14 mouse cellular contexts compared by ENCODE assay signal in the genomic region with DNA sequence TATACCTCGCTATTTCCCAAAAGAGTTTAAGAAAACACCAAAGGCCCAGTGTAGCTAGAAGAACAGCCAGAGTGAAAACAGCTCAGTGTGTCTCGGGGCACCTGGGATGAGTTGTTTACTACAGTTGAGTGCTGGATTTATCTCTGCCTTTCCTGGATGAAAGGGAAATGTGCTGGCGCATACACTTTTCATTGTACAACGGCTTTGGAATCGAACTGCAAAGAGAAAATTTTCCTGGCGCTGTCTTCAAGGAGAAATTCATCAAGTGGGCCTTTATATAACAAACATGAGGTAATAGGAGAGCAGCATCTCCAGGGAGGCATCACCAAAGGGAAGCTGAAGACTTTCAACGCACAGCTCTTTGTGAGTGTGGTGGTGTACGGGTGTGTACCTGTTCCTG. TPM values are rescaled to one million over a fixed set of nuclear protein-coding genes. Genes with fewer than 3 reads are reported as not detected.
DNase-seq lines count a peak whose midpoint lies in the region; ATAC-seq and TF ChIP-seq lines count a peak whose summit lies in the region.
"Had no signal": no experiment of that assay in that cellular context is flagged by ENCODE, and none has a peak within 500 bp of the region (broad histone marks: within the 10 kb centered on the region; RNA-seq: fewer than 3 reads in every experiment).

No protein-coding gene starts in this region.

- no peaks in the 10 kb centered on the region for H3K9me3 ChIP-seq in intestine, embryonic 15.5 days
- H3K9me3 ChIP-seq: forebrain, embryonic 12.5 days had no signal

- H3K9ac ChIP-seq in intestine, embryonic 15.5 days, result no peak overlapping the region
- H3K9ac ChIP-seq: forebrain, embryonic 12.5 days; hindbrain, embryonic 14.5 days had no signal

- ATAC-seq in intestine, embryonic 15.5 days, result no peak
- no peak for ATAC-seq in granulocyte monocyte progenitor cell, adult 5-6 weeks (replicated peaks; ENCODE audit: poor library complexity, severe bottlenecking)

- 53% methylated on average over 8 of the region's 8 CpGs for WGBS in intestine, embryonic 15.5 days

- no peaks in the 10 kb centered on the region for H3K27me3 ChIP-seq in intestine, embryonic 15.5 days (replicated peaks)
- H3K27me3 ChIP-seq: forebrain, embryonic 12.5 days had no signal

- DNase-seq in cerebellum, adult 9-10 months, result peak; percentile 31
- DNase-seq in cerebellum, adult 9-11 months, result no peak
- no peak for DNase-seq in left cerebral cortex, adult 2 months (ENCODE audit: extremely low spot score in 1 of 2, low spot score in 2 of 2)
- no peak for DNase-seq in left cerebral cortex, adult 18-20 months (ENCODE audit: low spot score in 2 of 2)
- DNase-seq in lung, postnatal 25 days (ENCODE audit: low spot score), result peak; percentile 58
- no peak for DNase-seq in cerebellum, adult 18-20 months
- DNase-seq: B cell, adult 2 months; gastrocnemius, postnatal 36 days; layer of hippocampus, postnatal 36 days had no signal

- intact Hi-C loops in left cerebral cortex, adult 2 months (cut with DNase I), result no loop called here

- TF ChIP-seq CTCF in left cerebral cortex, adult 2 months (IDR thresholded peaks at IDR 0.05), result no peak

- no peaks in the 10 kb centered on the region for H3K36me3 ChIP-seq in intestine, embryonic 15.5 days
- H3K36me3 ChIP-seq: forebrain, embryonic 12.5 days had no signal

- H3K4me1 ChIP-seq in intestine, embryonic 15.5 days (replicated peaks), result peaks cover 28% of the 10 kb centered on the region

- peak overlapping the region; percentile 21; the same call in 1 of the 2 replicates for H3K27ac ChIP-seq in left cerebral cortex, adult 2 months
- peak overlapping the region; percentile 78; the same call in 1 of the 2 replicates for H3K27ac ChIP-seq in intestine, embryonic 15.5 days
- H3K27ac ChIP-seq: forebrain, embryonic 12.5 days; hindbrain, embryonic 14.5 days had no signal

- no peak overlapping the region for H3K4me2 ChIP-seq in intestine, embryonic 15.5 days (replicated peaks)
- H3K4me2 ChIP-seq: forebrain, embryonic 12.5 days; hindbrain, embryonic 14.5 days had no signal

- no peak overlapping the region for H3K4me3 ChIP-seq in left cerebral cortex, adult 2 months
- no peak overlapping the region for H3K4me3 ChIP-seq in intestine, embryonic 15.5 days (replicated peaks)
- H3K4me3 ChIP-seq: forebrain, embryonic 12.5 days had no signal

RNA-seq across cellular contexts. Expression of a gene that starts 17.2 kb away (rescaled TPM):
- under 1 TPM in 1 of 2 experiments, not detected in 1; 0.94 TPM for total RNA-seq in left cerebral cortex, adult 2 months (2021)
- total RNA-seq in left cerebral cortex, adult 18-20 months (2021), result under 1 TPM; 0.70 to 1.00 TPM
- polyA plus RNA-seq in intestine, embryonic 15.5 days (2015; fragmentation: Nextera tagmentation; extraction: Ambion mirVana), result 0.13 TPM in 1 of 2 replicates, not detected in the other
- not detected in 2 replicates for total RNA-seq in granulocyte monocyte progenitor cell, adult 5-6 weeks (2014; fragmentation: Nextera tagmentation)
- not detected in 2 replicates for total RNA-seq in granulocyte monocyte progenitor cell, adult 5-6 weeks (2017)
- total RNA-seq: gastrocnemius, postnatal 36 days had no signal
- polyA plus RNA-seq: liver, embryonic 16.5 days had no signal

Comparison
In these comparisons a context has a peak if more than half of its experiments do, and no peak if none do; other contexts are left out.
1. DNase-seq: peak in cerebellum, adult 9-10 months (single experiment) and lung, postnatal 25 days (single experiment); none in cerebellum, adult 9-11 months (single experiment), left cerebral cortex, adult 2 months (0 of 2), left cerebral cortex, adult 18-20 months (0 of 2) and cerebellum, adult 18-20 months (0 of 2).